9 mouse cellular contexts compared by ENCODE assay signal in genomic region chr5:88584061-88584460, GRCm38 (mm10). TPM values are rescaled to one million over a fixed set of nuclear protein-coding genes. Genes with fewer than 3 reads are reported as not detected.
DNase-seq lines count a peak whose midpoint lies in the region; ATAC-seq and TF ChIP-seq lines count a peak whose summit lies in the region.
"Had no signal": no experiment of that assay in that cellular context is flagged by ENCODE, and none has a peak within 500 bp of the region (broad histone marks: within the 10 kb centered on the region; RNA-seq: fewer than 3 reads in every experiment).

No protein-coding gene starts in this region.

- peak overlapping the region; percentile 75 for H3K4me3 ChIP-seq in testis, adult 2 months (ENCODE audit: control insufficient read depth, low read depth, low read length)
- peak overlapping the region; percentile 66 for H3K4me3 ChIP-seq in hindbrain, postnatal 0 days (ENCODE audit: low read length)
- H3K4me3 ChIP-seq in neural tube, embryonic 14.5 days (ENCODE audit: low read depth, low read length) = peak overlapping the region; percentile 63

- no peaks in the 10 kb centered on the region for H3K36me3 ChIP-seq in testis, adult 2 months (ENCODE audit: control insufficient read depth, insufficient read depth, low read length)
- H3K36me3 ChIP-seq in hindbrain, postnatal 0 days (ENCODE audit: insufficient read depth, low read length) = no peaks in the 10 kb centered on the region
- no peaks in the 10 kb centered on the region for H3K36me3 ChIP-seq in neural tube, embryonic 14.5 days (ENCODE audit: control insufficient read depth, insufficient read depth, low read length)

- H3K4me1 ChIP-seq in testis, adult 2 months (ENCODE audit: control insufficient read depth, insufficient read depth, low read length) = peaks cover 7% of the 10 kb centered on the region
- H3K4me1 ChIP-seq in hindbrain, postnatal 0 days (ENCODE audit: insufficient read depth, low read length) = peaks cover 29% of the 10 kb centered on the region
- H3K4me1 ChIP-seq in neural tube, embryonic 14.5 days (ENCODE audit: control insufficient read depth, insufficient read depth, low read length) = peaks cover 38% of the 10 kb centered on the region

- H3K9me3 ChIP-seq in hindbrain, postnatal 0 days (ENCODE audit: low read length) = no peaks in the 10 kb centered on the region
- H3K9me3 ChIP-seq in neural tube, embryonic 14.5 days (ENCODE audit: control insufficient read depth, low read length) = no peaks in the 10 kb centered on the region

- no peaks in the 10 kb centered on the region for H3K27me3 ChIP-seq in testis, adult 2 months (ENCODE audit: control insufficient read depth, insufficient read depth, low read length)
- H3K27me3 ChIP-seq in hindbrain, postnatal 0 days (ENCODE audit: insufficient read depth, low read length) = no peaks in the 10 kb centered on the region
- H3K27me3 ChIP-seq in neural tube, embryonic 14.5 days (ENCODE audit: control insufficient read depth, insufficient read depth, low read length) = no peaks in the 10 kb centered on the region

- peak overlapping the region; percentile 71 for H3K4me2 ChIP-seq in hindbrain, postnatal 0 days (ENCODE audit: low read depth, low read length)
- peak overlapping the region; percentile 81 for H3K4me2 ChIP-seq in neural tube, embryonic 14.5 days (ENCODE audit: low read depth, low read length)

- H3K9ac ChIP-seq in hindbrain, postnatal 0 days (replicated peaks; ENCODE audit: low read length) = peak overlapping the region; percentile 72
- peak overlapping the region; percentile 75 for H3K9ac ChIP-seq in neural tube, embryonic 14.5 days (replicated peaks; ENCODE audit: low read depth, low read length)

- DNase-seq in adrenal gland, postnatal 10 days = peak; percentile 23
- no peak for DNase-seq in adrenal gland, adult 18-20 months (ENCODE audit: low spot score in 2 of 2)
- DNase-seq in testis, postnatal 10 days (ENCODE audit: low spot score) = no peak
- peak; percentile 69 for DNase-seq in hindbrain, postnatal 0 days (ENCODE audit: low spot score)
- no peak for DNase-seq in lung, postnatal 14 days
- no peak for DNase-seq in spleen, adult 12 weeks (ENCODE audit: low spot score)

- peak; percentile 48 for ATAC-seq in hindbrain, postnatal 0 days
- peak; percentile 66 for ATAC-seq in neural tube, embryonic 14.5 days (ENCODE audit: low read depth)

- 7% methylated on average over 9 of the region's 9 CpGs for WGBS in hindbrain, postnatal 0 days
- 7% methylated on average over 9 of the region's 9 CpGs for WGBS in neural tube, embryonic 14.5 days

- no peak for TF ChIP-seq POLR2A in testis, adult 2 months (IDR thresholded peaks at IDR 0.05; ENCODE audit: control insufficient read depth, low read depth, low read length)

- no peak for TF ChIP-seq CTCF in testis, adult 2 months (IDR thresholded peaks at IDR 0.05; ENCODE audit: control insufficient read depth, insufficient read depth, insufficient replicate concordance, low read depth, low read length)
- no peak for TF ChIP-seq CTCF in hindbrain, postnatal 0 days (IDR thresholded peaks at IDR 0.05; ENCODE audit: low read depth)

- H3K27ac ChIP-seq in testis, adult 2 months (ENCODE audit: control insufficient read depth, insufficient read depth, low read depth, low read length) = peak overlapping the region; percentile 44
- H3K27ac ChIP-seq in hindbrain, postnatal 0 days = peak overlapping the region; percentile 74
- peak overlapping the region; percentile 80 for H3K27ac ChIP-seq in neural tube, embryonic 14.5 days (ENCODE audit: low read depth, low read length)

RNA-seq across cellular contexts. Expression of gene Rufy3, which starts 19.2 kb away (rescaled TPM):
- 10 to 100 TPM; 20.7 to 32.5 TPM for total RNA-seq in adrenal gland, postnatal 10 days (2021)
- 10 to 100 TPM; 21.1 to 26.7 TPM for total RNA-seq in adrenal gland, adult 18-20 months (2021)
- polyA plus RNA-seq in testis, adult 2 months (2012; rRNA removed) = 15.5 and 15.8 TPM in 2 replicates
- total RNA-seq in hindbrain, postnatal 0 days (2014; rRNA removed) = 169 and 191 TPM in 2 replicates
- polyA plus RNA-seq in hindbrain, postnatal 0 days (2015; fragmentation: Nextera tagmentation; extraction: Ambion mirVana) = 197 and 210 TPM in 2 replicates
- polyA plus RNA-seq in neural tube, embryonic 14.5 days (2014; fragmentation: Nextera tagmentation; extraction: Ambion mirVana) = 300 and 310 TPM in 2 replicates

RNA-seq across cellular contexts. Expression of gene Utp3, which starts 29.8 kb away (rescaled TPM):
- 10 to 100 TPM; 30.5 to 31.9 TPM for total RNA-seq in adrenal gland, postnatal 10 days (2021)
- total RNA-seq in adrenal gland, adult 18-20 months (2021) = 10 to 100 TPM; 31.4 to 39.5 TPM
- 8.4 and 8.6 TPM in 2 replicates for polyA plus RNA-seq in testis, adult 2 months (2012; rRNA removed)
- total RNA-seq in hindbrain, postnatal 0 days (2014; rRNA removed) = 8.5 and 11.3 TPM in 2 replicates
- 51.8 and 55.5 TPM in 2 replicates for polyA plus RNA-seq in hindbrain, postnatal 0 days (2015; fragmentation: Nextera tagmentation; extraction: Ambion mirVana)
- 43.5 and 47.2 TPM in 2 replicates for polyA plus RNA-seq in neural tube, embryonic 14.5 days (2014; fragmentation: Nextera tagmentation; extraction: Ambion mirVana)

RNA-seq across cellular contexts. Expression of gene Jchain, which starts 56.4 kb away (rescaled TPM):
- 1 to 10 TPM in 1 of 2 experiments, under 1 TPM in 1; 0.75 to 1.4 TPM for total RNA-seq in adrenal gland, postnatal 10 days (2021)
- total RNA-seq in adrenal gland, adult 18-20 months (2021) = 1 to 10 TPM in 1 of 2 experiments, under 1 TPM in 1; 0.66 to 4.7 TPM
- polyA plus RNA-seq in testis, adult 2 months (2012; rRNA removed) = 0.57 and 0.96 TPM in 2 replicates
- total RNA-seq in hindbrain, postnatal 0 days (2014; rRNA removed) = 0.36 and 0.99 TPM in 2 replicates
- polyA plus RNA-seq in hindbrain, postnatal 0 days (2015; fragmentation: Nextera tagmentation; extraction: Ambion mirVana) = 0.29 and 0.45 TPM in 2 replicates
- polyA plus RNA-seq in neural tube, embryonic 14.5 days (2014; fragmentation: Nextera tagmentation; extraction: Ambion mirVana) = 0.23 and 0.63 TPM in 2 replicates
- polyA plus RNA-seq: C2C12 had no signal

Comparison
In these comparisons a context has a peak if more than half of its experiments do, and no peak if none do; other contexts are left out.
1. DNase-seq: peak in adrenal gland, postnatal 10 days (single experiment) and hindbrain, postnatal 0 days (single experiment); none in adrenal gland, adult 18-20 months (0 of 2), testis, postnatal 10 days (single experiment), lung, postnatal 14 days (single experiment) and spleen, adult 12 weeks (single experiment).
2. Peak in every context shown above with its lines, with median percentiles within 50 percentile points of each other: H3K27ac ChIP-seq and H3K4me3 ChIP-seq.